Mouse (Mus musculus): Measurements from ENCODE around the gene Lrrc19.

DNA sequence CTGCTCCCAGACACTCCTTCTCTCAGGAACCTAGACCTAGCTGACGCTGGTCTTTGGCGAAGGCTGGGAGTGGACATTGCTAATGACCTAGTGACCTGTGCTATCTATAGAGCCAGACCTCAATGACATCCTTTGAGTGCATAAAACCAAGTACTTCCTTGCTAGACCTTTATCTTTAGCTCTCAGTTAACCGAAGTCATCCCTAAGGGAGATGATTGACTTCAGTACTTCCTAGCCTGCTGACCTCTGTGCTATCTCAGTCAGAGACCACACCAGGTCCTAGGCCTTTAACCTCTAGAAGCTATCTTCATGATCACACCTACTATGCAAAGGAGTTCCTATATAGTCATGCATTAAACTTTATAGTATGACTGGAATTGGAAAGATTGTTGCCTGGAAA is 39.6 kb downstream of the Lrrc19 start:
- TF ChIP-seq CTCF (conservative IDR thresholded peaks at IDR 0.05; ENCODE audit: low read length) (no peak), POU5F1 (IDR thresholded peaks at IDR 0.05; ENCODE audit: borderline replicate concordance, low read length) (no peak), NANOG (IDR thresholded peaks at IDR 0.05; ENCODE audit: borderline replicate concordance, low read length) (no peak)

All from E14TG2a.4 (cell line).